Mouse (Mus musculus): Measurements from ENCODE around the gene Tmem94.

Tmem94 gene

GRCm38 (mm10) chr11:115766356-115766943 is 1.2 kb downstream of the Tmem94 start:
- DNase-seq (ENCODE audit: low spot score), result no peak

GRCm38 (mm10) chr11:115766981-115767380 is 1.7 kb downstream of the Tmem94 start:
- DNase-seq (ENCODE audit: low spot score), result no peak

GRCm38 (mm10) chr11:115768896-115769295 is 3.7 kb downstream of the Tmem94 start:
- no peak for DNase-seq (ENCODE audit: low spot score)

- no peak for DNase-seq (ENCODE audit: low spot score)
Observed at GRCm38 (mm10) chr11:115774653-115775052, 9.4 kb downstream of the Tmem94 start.

GRCm38 (mm10) chr11:115775821-115776665 is 10.8 kb downstream of the Tmem94 start:
- DNase-seq (ENCODE audit: low spot score), result peak; percentile 76

- no peak for DNase-seq (ENCODE audit: low spot score)
Observed at GRCm38 (mm10) chr11:115776954-115777353, 11.7 kb downstream of the Tmem94 start.

GRCm38 (mm10) chr11:115777487-115778335 is 12.5 kb downstream of the Tmem94 start:
- no peak for DNase-seq (ENCODE audit: low spot score)

GRCm38 (mm10) chr11:115779038-115779571 is 13.9 kb downstream of the Tmem94 start:
- peak; percentile 84 for DNase-seq (ENCODE audit: low spot score)

GRCm38 (mm10) chr11:115780141-115781070 is 15.2 kb downstream of the Tmem94 start:
- no peak for DNase-seq (ENCODE audit: low spot score)

- DNase-seq (ENCODE audit: low spot score), result no peak
Observed at GRCm38 (mm10) chr11:115786473-115786872, 21.2 kb downstream of the Tmem94 start.

- DNase-seq (ENCODE audit: low spot score), result no peak
Observed at GRCm38 (mm10) chr11:115789787-115790186, 24.6 kb downstream of the Tmem94 start.

GRCm38 (mm10) chr11:115791919-115792318 is 26.7 kb downstream of the Tmem94 start:
- no peak for DNase-seq (ENCODE audit: low spot score)

- no peak for DNase-seq (ENCODE audit: low spot score)
Observed at GRCm38 (mm10) chr11:115792353-115792752, 27.1 kb downstream of the Tmem94 start.

- no peak for DNase-seq (ENCODE audit: low spot score)
Observed at GRCm38 (mm10) chr11:115796898-115797297, 31.7 kb downstream of the Tmem94 start.

- DNase-seq (ENCODE audit: low spot score), result no peak
Observed at GRCm38 (mm10) chr11:115797665-115798064, 32.4 kb downstream of the Tmem94 start.

- no peak for DNase-seq (ENCODE audit: low spot score)
Observed at GRCm38 (mm10) chr11:115800981-115801380, 35.7 kb downstream of the Tmem94 start.

- no peak for DNase-seq (ENCODE audit: low spot score)
Observed at GRCm38 (mm10) chr11:115803072-115803709, 38.0 kb downstream of the Tmem94 start.

GRCm38 (mm10) chr11:115805005-115805404 is 39.8 kb downstream of the Tmem94 start:
- no peak for DNase-seq (ENCODE audit: low spot score)

GRCm38 (mm10) chr11:115806154-115806553 is 40.9 kb downstream of the Tmem94 start:
- DNase-seq (ENCODE audit: low spot score), result no peak

- no peak for DNase-seq (ENCODE audit: low spot score)
Observed at GRCm38 (mm10) chr11:115807306-115807705, 42.1 kb downstream of the Tmem94 start.

- no peak for DNase-seq (ENCODE audit: low spot score)
Observed at GRCm38 (mm10) chr11:115807971-115808370, 42.7 kb downstream of the Tmem94 start.

Data from ovary, adult 18-20 months (tissue).